Mouse (Mus musculus) kidney, postnatal 10 days (tissue): ENCODE measurements at regions not wholly inside any gene's neighbourhood (a gene's known extent, or its start where the extent isn't known, plus 50 kb on each side); places are given as distances from the start of the nearest gene placed in this dataset.

Experiments used
- DNase-seq: peaks from one replicate; pipeline ENCODE4 v3.0.0; 2021; ENCODE audit warnings: mixed read lengths

- no peak for DNase-seq
Observed at GRCm38 (mm10) chr10:122193343-122193742, 96.2 kb upstream of the Rxylt1 start.

- no peak for DNase-seq
Observed at GRCm38 (mm10) chr10:122185152-122185745, 88.1 kb upstream of the Rxylt1 start.

GRCm38 (mm10) chr10:122183025-122183424, 85.9 kb upstream of the Rxylt1 start:
- peak; percentile 73 for DNase-seq

GRCm38 (mm10) chr10:122149038-122149437, 51.9 kb upstream of the Rxylt1 start:
- DNase-seq: no peak

GRCm38 (mm10) chr10:122148609-122149008, 51.4 kb upstream of the Rxylt1 start:
- DNase-seq: no peak
